Mouse (Mus musculus) heart, embryonic 10.5 days (tissue): ENCODE measurements around the gene Pik3r4. TPM values are rescaled to one million over a fixed set of nuclear protein-coding genes. Genes with fewer than 3 reads are reported as not detected.

Experiments
- DNase-seq: peaks from one replicate; pipeline ENCODE4 v3.0.0-alpha.2; 2017; ENCODE audit warnings: low spot score
- H3K27ac ChIP-seq: fragments of 300-500 bp; sonication (generic); 2 replicates; pipeline ENCODE4 v1.5.1; 2016; ENCODE audit warnings: mild to moderate bottlenecking
- H3K27me3 ChIP-seq: fragments of 300-500 bp; sonication (generic); 2 replicates; pipeline ENCODE4 v1.6.1; 2016; ENCODE audit warnings: mild to moderate bottlenecking; ENCODE audit not compliant: poor library complexity, insufficient read depth, severe bottlenecking
- H3K36me3 ChIP-seq: fragments of 300-500 bp; sonication (generic); 2 replicates; pipeline ENCODE4 v1.6.1; 2016; ENCODE audit warnings: mild to moderate bottlenecking, moderate library complexity
- H3K4me1 ChIP-seq: fragments of 300-500 bp; sonication (generic); 2 replicates; pipeline ENCODE4 v1.6.1; 2016; ENCODE audit warnings: mild to moderate bottlenecking
- H3K4me3 ChIP-seq: fragments of 300-500 bp; sonication (generic); 2 replicates; pipeline ENCODE4 v1.5.1; 2016; ENCODE audit warnings: mild to moderate bottlenecking, moderate library complexity
- H3K9me3 ChIP-seq: fragments of 300-500 bp; sonication (generic); 2 replicates; pipeline ENCODE4 v1.6.1; 2016; ENCODE audit warnings: mild to moderate bottlenecking, moderate library complexity
- WGBS: fragments of 180-500 bp; shearing (Covaris S2); methylation state at CpG from one replicate; pipeline ENCODE4 v1.1.7; 2016; 5-methylcytosine and 5-hydroxymethylcytosine counted together
- polyA plus RNA-seq: library from polyadenylated mRNA; unstranded; fragments of >200 nt; fragmentation: Nextera tagmentation; extraction: Ambion mirVana; gene quantifications from 2 replicates; pipeline ENCODE4 v1.2.1, GENCODE M21; 2016

Gene Pik3r4
- polyA plus RNA-seq, 1 experiment from 2014 or later, result 16.5 TPM

- no peaks in the 10 kb centered on the region for H3K4me1 ChIP-seq
- no peaks in the 10 kb centered on the region for H3K36me3 ChIP-seq
- no peak overlapping the region for H3K27ac ChIP-seq
- no peak overlapping the region for H3K4me3 ChIP-seq
- H3K27me3 ChIP-seq, result peaks cover 4% of the 10 kb centered on the region; the same call in 1 of the 2 replicates
- WGBS, result 82% methylated on average over 16 of the region's 16 CpGs
- no peak for DNase-seq
- no peaks in the 10 kb centered on the region for H3K9me3 ChIP-seq
Observed at GRCm38 (mm10) chr9:105704226-105704932, 61.6 kb downstream of the Pik3r4 start.

DNA sequence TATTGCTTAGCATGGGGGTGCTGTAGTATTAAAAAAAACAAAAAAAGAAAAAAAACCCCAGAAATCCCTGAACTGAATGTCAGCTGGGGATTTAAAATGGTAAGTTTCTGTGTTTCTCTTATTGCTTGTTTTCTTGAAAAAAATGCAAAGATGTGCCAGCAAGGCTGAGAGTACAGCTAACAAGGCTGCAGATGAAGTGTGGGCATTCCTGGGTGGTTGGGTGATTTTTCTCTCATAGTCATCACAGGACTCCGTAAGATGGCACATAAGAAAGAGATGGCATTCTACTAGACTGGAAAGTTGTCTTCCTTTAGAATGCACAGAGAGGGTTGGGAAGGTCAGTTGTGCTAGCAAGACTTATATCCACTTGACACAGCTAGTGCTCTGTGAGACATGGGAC, 62.2 kb downstream of the Pik3r4 start:
- DNase-seq, result no peak
- Histone ChIP-seq H3K27me3 (peaks cover 4% of the 10 kb centered on the region; the same call in 1 of the 2 replicates), H3K9me3 (no peaks in the 10 kb centered on the region), H3K36me3 (no peaks in the 10 kb centered on the region), H3K4me1 (no peaks in the 10 kb centered on the region), H3K4me3 (no peak overlapping the region), H3K27ac (no peak overlapping the region)
- 92% methylated on average over 1 of the region's 1 CpGs for WGBS

DNA sequence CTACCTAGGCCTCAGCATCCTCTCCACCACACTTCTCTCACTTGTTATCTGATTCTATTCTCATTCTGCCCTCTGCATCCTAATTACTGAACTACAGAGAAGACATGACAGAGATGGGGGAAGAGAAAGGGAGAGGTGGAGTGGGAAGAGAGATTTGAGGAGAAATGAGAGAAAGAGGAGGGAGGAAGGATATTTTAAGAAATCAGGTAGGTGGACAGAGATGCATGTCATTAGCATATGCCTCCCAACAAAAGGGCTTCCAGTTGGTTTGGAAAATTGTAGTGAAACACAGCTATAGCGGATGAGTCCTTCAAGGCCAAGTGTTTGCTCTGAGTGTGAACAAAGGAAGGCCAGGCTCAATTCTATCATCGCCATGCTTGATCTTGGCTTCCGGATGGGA, 69.3 kb downstream of the Pik3r4 start:
- peaks cover 2% of the 10 kb centered on the region; the same call in 1 of the 2 replicates for H3K27me3 ChIP-seq
- H3K36me3 ChIP-seq, result no peaks in the 10 kb centered on the region
- 86% methylated on average over 3 of the region's 3 CpGs for WGBS
- no peak for DNase-seq
- H3K27ac ChIP-seq, result no peak overlapping the region
- peaks cover 4% of the 10 kb centered on the region; the same call in 1 of the 2 replicates for H3K4me1 ChIP-seq
- H3K9me3 ChIP-seq, result no peaks in the 10 kb centered on the region
- no peak overlapping the region for H3K4me3 ChIP-seq

- WGBS, result 78% methylated on average over 7 of the region's 7 CpGs
- Histone ChIP-seq H3K9me3 (no peaks in the 10 kb centered on the region), H3K36me3 (no peaks in the 10 kb centered on the region), H3K4me3 (no peak overlapping the region), H3K27ac (no peak overlapping the region), H3K4me1 (no peaks in the 10 kb centered on the region), H3K27me3 (no peaks in the 10 kb centered on the region)
- no peak for DNase-seq
Observed at GRCm38 (mm10) chr9:105719367-105719766, 76.6 kb downstream of the Pik3r4 start.

GRCm38 (mm10) chr9:105719851-105720395, 77.1 kb downstream of the Pik3r4 start:
- no peak overlapping the region for H3K27ac ChIP-seq
- 45% methylated on average over 5 of the region's 5 CpGs for WGBS
- DNase-seq, result no peak

GRCm38 (mm10) chr9:105720430-105720829, 77.7 kb downstream of the Pik3r4 start:
- Histone ChIP-seq H3K4me1 (no peaks in the 10 kb centered on the region), H3K4me3 (no peak overlapping the region), H3K36me3 (no peaks in the 10 kb centered on the region), H3K27me3 (no peaks in the 10 kb centered on the region), H3K27ac (no peak overlapping the region), H3K9me3 (no peaks in the 10 kb centered on the region)
- no peak for DNase-seq
- 84% methylated on average over 4 of the region's 4 CpGs for WGBS

More at GRCm38 (mm10) chr9:105719851-105720395, 77.1 kb downstream of the Pik3r4 start:
- H3K36me3 ChIP-seq, result no peaks in the 10 kb centered on the region
- no peaks in the 10 kb centered on the region for H3K4me1 ChIP-seq
- no peak overlapping the region for H3K4me3 ChIP-seq
- no peaks in the 10 kb centered on the region for H3K9me3 ChIP-seq
- no peaks in the 10 kb centered on the region for H3K27me3 ChIP-seq

GRCm38 (mm10) chr9:105731976-105732375, 89.2 kb downstream of the Pik3r4 start:
- H3K4me3 ChIP-seq, result no peak overlapping the region
- no peaks in the 10 kb centered on the region for H3K9me3 ChIP-seq
- WGBS, result 76% methylated on average over 7 of the region's 7 CpGs
- H3K27me3 ChIP-seq, result no peaks in the 10 kb centered on the region
- no peak overlapping the region for H3K27ac ChIP-seq
- no peak for DNase-seq
- no peaks in the 10 kb centered on the region for H3K4me1 ChIP-seq
- H3K36me3 ChIP-seq, result no peaks in the 10 kb centered on the region

DNA sequence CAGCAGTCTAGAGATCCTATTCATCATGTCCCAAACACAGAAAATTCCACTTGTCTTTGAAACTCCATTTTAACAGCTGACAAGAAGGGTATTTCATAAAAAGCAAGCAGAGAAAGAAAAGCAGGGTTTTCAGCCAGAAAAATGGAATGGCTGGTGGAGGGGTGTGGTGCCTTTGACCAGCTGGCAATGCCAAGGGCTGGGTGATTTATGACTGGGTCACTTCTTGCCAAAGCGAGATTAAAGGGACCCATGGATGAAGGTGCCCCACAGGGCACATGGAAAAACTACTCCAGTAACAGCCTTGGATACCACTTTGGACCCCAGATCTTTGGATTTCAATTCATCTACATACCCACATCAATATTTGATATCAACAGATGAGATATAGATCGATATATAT, 91.9 kb downstream of the Pik3r4 start:
- no peak for DNase-seq
- H3K4me3 ChIP-seq, result no peak overlapping the region
- WGBS, result 66% methylated on average over 2 of the region's 2 CpGs
- no peaks in the 10 kb centered on the region for H3K27me3 ChIP-seq
- no peak overlapping the region for H3K27ac ChIP-seq
- H3K36me3 ChIP-seq, result no peaks in the 10 kb centered on the region
- no peaks in the 10 kb centered on the region for H3K4me1 ChIP-seq
- H3K9me3 ChIP-seq, result no peaks in the 10 kb centered on the region

GRCm38 (mm10) chr9:105735195-105735594, 92.4 kb downstream of the Pik3r4 start:
- WGBS, result 83% methylated on average over 5 of the region's 5 CpGs

More at GRCm38 (mm10) chr9:105735195-105735594, 92.4 kb downstream of the Pik3r4 start:
- no peak for DNase-seq
- no peaks in the 10 kb centered on the region for H3K36me3 ChIP-seq
- H3K27ac ChIP-seq, result no peak overlapping the region
- no peaks in the 10 kb centered on the region for H3K4me1 ChIP-seq
- no peaks in the 10 kb centered on the region for H3K9me3 ChIP-seq
- no peaks in the 10 kb centered on the region for H3K27me3 ChIP-seq
- H3K4me3 ChIP-seq, result no peak overlapping the region

Other genes starting within 250 kb of the Pik3r4 start
- 13.7 and 16.1 TPM in 2 replicates for gene Aste1, start 247.6 kb upstream of the Pik3r4 start, polyA plus RNA-seq
- 0.14 and 0.27 TPM in 2 replicates for gene Nek11, start 247.5 kb upstream of the Pik3r4 start, polyA plus RNA-seq
- 65.1 and 65.8 TPM in 2 replicates for gene Atp2c1, start 115.7 kb upstream of the Pik3r4 start, polyA plus RNA-seq
- gene Col6a6, start 185.2 kb downstream of the Pik3r4 start, polyA plus RNA-seq, result 0.13 and 0.17 TPM in 2 replicates